Mouse (Mus musculus): ENCODE data around the gene Prr18. TPM values are rescaled to one million over a fixed set of nuclear protein-coding genes. Genes with fewer than 3 reads are reported as not detected.

The Prr18 gene
- total RNA-seq, 1 experiment from 2014 or later, result 0.43 TPM

GRCm38 (mm10) chr17:8340407-8341359 lies 3.4 kb downstream of the Prr18 start:
- peak; percentile 36 for DNase-seq

DNA sequence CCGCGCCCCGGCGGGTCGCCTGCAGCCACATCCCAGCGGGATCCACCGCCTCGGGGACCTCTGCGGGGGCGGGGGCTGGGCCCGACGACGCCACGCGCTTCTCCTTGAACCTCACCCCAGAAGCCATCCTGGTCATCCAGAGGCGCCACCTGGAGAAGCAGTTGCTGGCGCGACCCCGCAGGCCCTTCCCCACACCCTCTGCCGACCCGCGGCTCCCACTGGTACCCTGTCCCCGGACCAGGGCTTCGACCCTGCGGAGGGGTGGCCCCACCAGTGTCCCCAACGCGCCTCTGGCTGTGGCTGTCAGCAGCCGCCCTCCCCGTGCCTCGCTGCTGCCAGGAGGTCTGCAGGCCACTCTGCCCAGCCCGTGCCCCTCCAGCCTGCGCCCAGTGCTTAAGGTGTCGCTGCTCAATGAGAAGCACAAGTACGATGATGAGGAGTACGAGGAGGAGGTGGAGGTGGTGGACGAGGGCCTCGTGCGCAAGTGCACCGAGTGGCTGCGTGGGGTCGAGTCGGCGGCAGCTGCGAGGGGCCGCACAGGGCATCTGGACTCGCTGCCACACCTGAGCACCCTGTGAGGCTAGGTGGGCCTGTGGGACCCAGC lies 4.2 kb downstream of the Prr18 start:
- no peak for DNase-seq

DNA sequence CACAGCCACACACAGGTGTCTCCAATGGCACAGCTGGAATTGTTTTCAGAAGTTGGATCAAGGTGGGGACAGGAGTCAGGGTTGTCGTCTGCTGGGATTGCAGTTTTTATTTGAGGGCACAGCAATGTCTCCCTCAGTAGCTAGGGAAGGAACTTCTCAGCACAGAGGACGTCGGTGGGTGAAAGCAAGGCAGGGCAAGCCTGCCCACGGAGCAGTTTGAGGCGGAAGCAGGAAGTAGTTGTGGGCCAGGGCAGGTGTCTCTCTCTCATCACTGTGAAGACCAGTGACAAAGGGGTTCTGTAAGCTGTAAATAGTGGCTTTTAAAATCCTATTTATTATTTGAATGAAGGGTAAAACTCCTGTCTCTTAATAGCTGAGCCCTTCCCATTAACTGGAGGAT lies 5.4 kb downstream of the Prr18 start:
- DNase-seq, result no peak

DNA sequence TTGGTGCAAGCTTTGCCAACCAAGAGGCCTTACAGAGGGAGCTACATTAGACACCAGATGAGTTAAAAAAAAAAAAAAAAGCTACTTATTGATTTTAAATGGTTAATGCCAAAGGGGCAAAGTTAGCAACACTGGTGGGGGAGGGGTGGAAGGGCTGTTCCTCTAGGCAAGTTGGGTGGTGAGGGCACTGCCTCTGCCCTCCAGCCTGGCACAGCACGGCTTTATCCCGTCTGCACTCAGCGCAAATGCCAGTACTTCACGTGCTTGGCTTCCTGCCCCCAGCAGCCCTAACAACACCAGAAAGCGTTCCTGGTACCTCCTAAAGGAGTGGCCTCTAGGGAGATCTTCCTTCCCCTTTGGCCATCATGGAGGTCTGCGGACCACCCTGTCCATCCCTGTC lies 6.2 kb downstream of the Prr18 start:
- DNase-seq, result no peak

DNA sequence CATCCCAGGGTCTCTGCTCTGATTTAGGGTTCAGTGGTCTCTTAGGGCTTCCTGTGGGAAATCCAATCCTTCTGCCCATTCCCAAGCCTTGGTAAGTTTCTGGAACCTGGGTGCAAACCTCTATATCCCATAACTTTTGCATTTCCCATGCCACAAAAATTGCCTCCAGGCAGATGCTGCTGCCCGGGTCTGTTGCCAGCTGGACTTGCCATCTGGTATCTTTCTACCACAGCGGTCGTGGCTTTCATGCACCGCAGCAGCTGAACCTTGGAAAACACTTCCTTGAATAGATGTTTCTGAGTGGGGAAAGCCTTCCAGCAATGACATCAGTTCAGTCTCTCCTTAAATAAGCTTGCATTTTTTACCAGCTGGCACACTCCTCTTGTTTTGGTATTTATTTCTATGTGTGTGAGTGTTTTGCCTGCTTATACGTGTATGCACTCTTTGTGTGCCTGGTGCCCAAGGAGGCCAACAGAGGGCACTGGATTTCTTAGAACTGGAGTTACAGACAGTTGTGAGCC lies 10.6 kb downstream of the Prr18 start:
- no peak for DNase-seq

- no peak for DNase-seq
Observed at GRCm38 (mm10) chr17:8348941-8349340, 11.7 kb downstream of the Prr18 start.

GRCm38 (mm10) chr17:8351088-8351487 lies 13.8 kb downstream of the Prr18 start:
- DNase-seq, result no peak

DNA sequence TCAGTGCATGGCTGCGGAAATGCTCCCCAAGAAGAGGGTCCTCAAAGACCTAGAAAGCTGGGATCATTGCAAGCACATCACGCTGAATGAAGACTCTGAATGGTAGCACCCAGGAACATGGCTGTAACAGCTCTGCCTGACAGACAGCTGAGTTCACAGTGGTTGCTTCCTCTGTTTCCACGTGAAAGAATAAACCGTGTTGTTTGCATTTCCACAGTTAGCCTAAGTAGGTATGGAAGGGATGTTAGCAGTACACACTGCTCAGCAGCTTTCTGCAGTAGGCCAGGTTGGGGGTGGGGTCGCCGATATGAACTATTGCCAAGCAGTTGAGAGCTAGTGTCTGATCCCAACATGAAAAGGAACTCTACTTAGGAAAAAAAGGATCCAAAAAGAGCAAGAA lies 18.4 kb downstream of the Prr18 start, which contains the start of gene T2:
Gene T2, plus strand, starts transcription at position 301 of the 400 bp plus-strand sequence.
- DNase-seq, result no peak

- DNase-seq, result no peak
Observed at GRCm38 (mm10) chr17:8357498-8357897, 20.2 kb downstream of the Prr18 start.

DNA sequence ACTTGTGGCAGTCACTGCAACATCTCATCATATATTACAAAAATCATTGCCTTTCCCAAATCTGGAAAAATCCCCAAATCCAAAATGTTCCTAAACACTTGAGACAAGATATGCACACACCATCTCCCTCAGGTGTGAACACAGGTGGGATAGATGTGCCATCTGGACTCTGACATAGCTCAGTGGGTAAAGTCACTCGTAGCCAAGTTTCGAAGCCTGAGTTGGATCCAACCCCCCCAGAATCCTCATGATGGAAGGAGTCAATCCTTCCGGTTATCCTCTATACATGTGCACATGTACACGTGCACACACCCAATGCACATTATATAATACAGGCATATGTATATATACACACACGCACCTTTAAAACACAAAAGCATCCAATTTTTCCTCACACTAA lies 23.6 kb downstream of the Prr18 start:
- no peak for DNase-seq

- DNase-seq, result no peak
Observed at GRCm38 (mm10) chr17:8361281-8362103, 24.2 kb downstream of the Prr18 start.

- DNase-seq, result no peak
Observed at GRCm38 (mm10) chr17:8367514-8368480, 30.5 kb downstream of the Prr18 start.

- no peak for DNase-seq
Observed at GRCm38 (mm10) chr17:8368570-8368969, 31.3 kb downstream of the Prr18 start.

GRCm38 (mm10) chr17:8369171-8369570 lies 31.9 kb downstream of the Prr18 start:
- no peak for DNase-seq

- DNase-seq, result no peak
Observed at GRCm38 (mm10) chr17:8370634-8371229, 33.5 kb downstream of the Prr18 start.

- DNase-seq, result peak; percentile 36
Observed at GRCm38 (mm10) chr17:8371834-8372233, 34.6 kb downstream of the Prr18 start.

GRCm38 (mm10) chr17:8372286-8373046 lies 35.2 kb downstream of the Prr18 start:
- peak; percentile 81 for DNase-seq

DNA sequence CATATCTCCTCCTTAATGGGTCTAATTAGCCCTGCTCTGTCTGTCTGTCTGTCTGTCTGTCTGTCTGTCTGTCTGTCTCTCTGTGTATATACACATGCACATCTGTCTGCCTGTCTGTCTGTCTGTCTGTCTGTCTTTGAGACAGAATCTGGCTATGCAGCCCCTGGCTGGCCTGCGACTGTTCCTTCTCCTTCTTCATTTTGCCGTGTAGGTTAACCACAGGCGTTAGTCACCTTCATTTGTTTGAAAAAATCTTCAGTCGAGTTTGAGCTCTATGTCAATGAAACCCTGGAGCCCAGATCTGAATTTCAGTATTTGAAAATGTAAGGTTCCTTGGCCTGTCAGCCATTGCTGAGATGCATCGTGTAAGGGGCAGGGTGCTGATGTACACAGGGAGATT lies 40.0 kb downstream of the Prr18 start:
- no peak for DNase-seq

GRCm38 (mm10) chr17:8385441-8385840 lies 48.2 kb downstream of the Prr18 start:
- no peak for DNase-seq

GRCm38 (mm10) chr17:8388463-8388862 lies 51.2 kb downstream of the Prr18 start:
- peak; percentile 17 for DNase-seq
